Mouse (Mus musculus): ENCODE measurements at regions not wholly inside any gene's neighbourhood (a gene's known extent, or its start where the extent isn't known, plus 50 kb on each side); places are given as distances from the start of the nearest gene placed in this dataset.
"Not testable (repeated sequence)": the region's sequence is repeated elsewhere in the genome, so short reads cannot be mapped to it uniquely, and the experiment has no call there.

DNA sequence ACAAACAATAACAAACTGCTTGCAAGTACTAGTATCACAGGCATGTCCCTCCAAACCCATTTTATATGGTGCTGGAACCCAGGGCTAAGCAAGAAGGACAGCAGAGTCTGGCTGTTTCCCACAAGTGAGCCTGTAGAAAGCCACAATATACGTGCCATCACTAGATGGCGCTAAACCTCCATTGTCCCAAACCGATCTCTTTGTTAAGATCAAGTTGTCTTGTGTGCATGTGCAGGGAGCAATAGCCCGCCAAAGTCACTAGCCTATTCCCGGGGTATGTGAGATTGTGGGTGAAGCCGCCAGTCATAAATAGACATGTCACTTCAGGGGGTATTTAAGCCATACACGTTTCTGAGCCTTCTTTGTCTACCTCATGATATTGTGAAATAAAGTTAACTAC lies 145.4 kb upstream of the Asap2 start:
- peak; percentile 56 for TF ChIP-seq CTCF (IDR thresholded peaks at IDR 0.05; ENCODE audit: low read depth)
- not testable (repeated sequence) for TF ChIP-seq EP300 (IDR thresholded peaks at IDR 0.05; ENCODE audit: low read depth)
